Mouse (Mus musculus): ENCODE measurements around the gene Bmp3.

Gene Bmp3

DNA sequence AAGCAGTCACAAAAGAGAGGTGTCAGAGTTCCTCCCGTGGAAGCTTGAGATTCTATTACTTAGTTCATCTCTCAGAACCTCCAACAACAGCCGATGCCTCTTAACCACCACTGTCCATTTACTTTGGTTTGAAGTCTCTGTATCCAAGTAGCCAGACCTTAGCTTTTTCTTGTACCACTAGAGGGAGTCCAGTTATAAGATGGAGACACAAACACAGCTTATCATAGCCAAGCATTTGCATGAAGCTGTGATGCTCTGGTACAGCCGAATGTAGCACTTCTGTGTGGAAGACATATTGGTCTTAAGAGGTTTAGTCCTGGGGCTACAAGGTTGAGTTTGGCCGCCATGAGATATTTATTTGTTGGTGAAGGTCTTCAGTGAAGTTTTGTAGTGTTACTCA lies 48.1 kb downstream of the Bmp3 start:
- DNase-seq (ENCODE audit: low read depth, low spot score): peak; percentile 69

DNA sequence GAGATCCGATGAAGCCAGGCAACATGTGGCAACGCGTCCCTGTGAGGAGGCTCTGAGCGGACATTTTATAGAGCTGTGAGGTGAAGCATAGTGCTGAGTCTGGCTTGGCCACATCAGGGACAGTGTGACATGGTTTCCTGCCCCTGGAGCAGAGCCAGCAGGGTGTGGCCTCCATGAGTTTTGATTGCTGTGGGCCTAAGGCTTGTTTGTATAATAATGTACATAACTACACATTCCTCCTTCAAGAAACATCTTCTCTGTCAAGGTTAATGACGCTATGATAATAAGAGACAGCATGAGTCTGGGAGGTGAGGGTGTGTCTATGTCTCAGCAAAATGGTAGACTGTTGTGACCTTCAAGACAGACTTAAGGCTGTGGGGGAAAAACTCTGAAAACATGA lies 64.5 kb downstream of the Bmp3 start:
- no peak for DNase-seq (ENCODE audit: low read depth, low spot score)

GRCm38 (mm10) chr5:98921608-98922007 lies 67.4 kb downstream of the Bmp3 start:
- no peak for DNase-seq (ENCODE audit: low read depth, low spot score)

GRCm38 (mm10) chr5:98922921-98923320 lies 68.7 kb downstream of the Bmp3 start:
- DNase-seq (ENCODE audit: low read depth, low spot score): no peak
